Mouse (Mus musculus) C2C12 (cell line): Measurements from ENCODE around the gene Ccn1.

ENCODE experiments used
- CTCF ChIP-seq: IDR thresholded peaks from one replicate; pipeline ENCODE4 v1.5.1; 2011; ENCODE audit not compliant: control insufficient read depth, insufficient read depth, insufficient read length
- MYOD1 ChIP-seq: IDR thresholded peaks from one replicate; pipeline ENCODE4 v1.6.1; 2011; ENCODE audit warnings: low read depth; ENCODE audit not compliant: control insufficient read depth, insufficient read length
- USF1 ChIP-seq: IDR thresholded peaks from one replicate; pipeline ENCODE4 v1.6.1; 2011; ENCODE audit warnings: low read depth, mild to moderate bottlenecking, control low read depth, moderate library complexity

DNA sequence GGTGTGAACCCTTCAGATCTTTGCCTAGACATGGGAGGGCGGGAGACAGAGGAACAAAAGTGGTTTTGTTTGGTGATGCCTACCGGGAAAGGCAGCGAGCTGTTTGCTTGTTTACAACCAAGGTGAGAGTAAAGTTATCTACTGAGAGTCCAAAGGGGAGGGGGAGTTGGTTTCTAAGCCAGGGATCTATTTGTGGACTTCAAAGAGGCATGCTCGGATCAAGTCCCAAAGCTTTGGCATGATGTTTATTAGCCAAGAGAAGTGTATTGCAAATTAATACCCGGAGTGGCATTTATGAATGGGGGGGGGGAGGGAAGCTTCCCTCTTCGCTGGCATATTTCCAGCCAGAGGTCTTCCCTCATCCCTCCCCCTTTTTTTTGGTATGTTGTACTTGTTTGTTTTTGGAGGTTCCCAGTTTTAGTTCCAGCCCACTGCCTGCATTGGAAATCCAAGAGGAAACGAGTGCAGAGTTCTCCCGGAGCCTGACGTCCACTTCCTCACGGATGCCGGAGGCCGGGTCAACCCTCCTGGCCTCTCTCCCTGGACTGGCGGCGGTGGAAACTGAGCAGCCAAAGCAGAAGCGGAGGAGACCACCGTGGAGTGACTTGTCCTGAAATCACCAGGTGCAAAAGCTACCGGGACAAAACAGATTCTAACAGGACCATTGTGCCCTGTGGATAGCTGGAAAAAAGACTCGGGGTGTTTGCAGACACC lies 674 bp upstream of the Ccn1 start:
- TF ChIP-seq CTCF (no peak), USF1 (no peak), MYOD1 (no peak)
